Mouse (Mus musculus) large intestine, adult 2 months (tissue): ENCODE results near the gene 9930111J21Rik1. TPM values are rescaled to one million over a fixed set of nuclear protein-coding genes. Genes with fewer than 3 reads are reported as not detected.
"Not testable (repeated sequence)": the region's sequence is repeated elsewhere in the genome, so short reads cannot be mapped to it uniquely, and the experiment has no call there.

Source experiments
- DNase-seq: peaks from one replicate; pipeline ENCODE4 v3.0.0-alpha.2; 2012; ENCODE audit warnings: low read depth, low spot score
- WGBS: fragments of 180-500 bp; shearing (Covaris S2); methylation state at CpG from one replicate; pipeline ENCODE4 v1.1.7; 2018; 5-methylcytosine and 5-hydroxymethylcytosine counted together
- polyA plus RNA-seq: library from polyadenylated mRNA; depleted of rRNA; stranded (reverse); fragments of >200 nt; gene quantifications from 2 replicates; pipeline ENCODE4 v1.2.3, GENCODE M21; 2012; rRNA removed

The 9930111J21Rik1 gene
- polyA plus RNA-seq, 1 experiment: 0.86 TPM

GRCm38 (mm10) chr11:48926437-48926836 is 52.8 kb downstream of the 9930111J21Rik1 start:
- not testable (repeated sequence) for DNase-seq

- DNase-seq: not testable (repeated sequence)
- WGBS: 83% methylated on average over 5 of the region's 5 CpGs
Measured at GRCm38 (mm10) chr11:48923818-48924217, 55.4 kb downstream of the 9930111J21Rik1 start.

GRCm38 (mm10) chr11:48918380-48918779 is 60.8 kb downstream of the 9930111J21Rik1 start:
- WGBS: 67% methylated on average over 3 of the region's 3 CpGs
- DNase-seq: no peak

GRCm38 (mm10) chr11:48913611-48914010 is 65.6 kb downstream of the 9930111J21Rik1 start:
- DNase-seq: no peak
- WGBS: 89% methylated on average over 1 of the region's 1 CpGs

GRCm38 (mm10) chr11:48908459-48908858 is 70.7 kb downstream of the 9930111J21Rik1 start:
- WGBS: 40% methylated on average over 1 of the region's 1 CpGs
- DNase-seq: no peak

- WGBS: 11% methylated on average over 2 of the region's 2 CpGs
- DNase-seq: peak; percentile 48
Measured at GRCm38 (mm10) chr11:48902021-48902420, 77.2 kb downstream of the 9930111J21Rik1 start, which contains the start of gene Gm5431. TSS of gene Gm5431 (minus strand) at chr11:48902214.

GRCm38 (mm10) chr11:48901567-48901930 is 77.6 kb downstream of the 9930111J21Rik1 start:
- WGBS: 88% methylated on average over 1 of the region's 1 CpGs

GRCm38 (mm10) chr11:48900654-48901566 is 78.3 kb downstream of the 9930111J21Rik1 start:
- DNase-seq: not testable (repeated sequence)
- WGBS: 78% methylated on average over 6 of the region's 6 CpGs

More at GRCm38 (mm10) chr11:48901567-48901930, 77.6 kb downstream of the 9930111J21Rik1 start:
- DNase-seq: not testable (repeated sequence)

GRCm38 (mm10) chr11:48898812-48899431 is 80.3 kb downstream of the 9930111J21Rik1 start:
- peak; percentile 85 for DNase-seq
- 17% methylated on average over 2 of the region's 2 CpGs for WGBS

Other genes with a start within 250 kb of the 9930111J21Rik1 start
- 2,247 and 2,324 TPM in 2 replicates for gene Rack1, start 179.1 kb downstream of the 9930111J21Rik1 start, polyA plus RNA-seq
- gene Trim41, start 162.0 kb downstream of the 9930111J21Rik1 start, polyA plus RNA-seq: 19.9 and 22.6 TPM in 2 replicates
- 6.8 and 10.0 TPM in 2 replicates for gene Trim7, start 153.3 kb downstream of the 9930111J21Rik1 start, polyA plus RNA-seq
- 7.6 and 7.9 TPM in 2 replicates for gene Gm12184, start 152.7 kb downstream of the 9930111J21Rik1 start, polyA plus RNA-seq
- gene Irgm1, start 107.7 kb downstream of the 9930111J21Rik1 start, polyA plus RNA-seq: 26.2 and 26.6 TPM in 2 replicates
- 3.3 and 8.2 TPM in 2 replicates for gene Gm5431, start 77.2 kb downstream of the 9930111J21Rik1 start, polyA plus RNA-seq
- gene Psme2b, start 33.2 kb downstream of the 9930111J21Rik1 start, polyA plus RNA-seq: 51.6 and 64.4 TPM in 2 replicates
- 0.63 and 1.6 TPM in 2 replicates for gene Olfr56, start 509 bp downstream of the 9930111J21Rik1 start, polyA plus RNA-seq
- gene Gm12185, start 12.8 kb upstream of the 9930111J21Rik1 start, polyA plus RNA-seq: 0.27 and 1.3 TPM in 2 replicates
- 2.7 and 3.4 TPM in 2 replicates for gene Tgtp1, start 14.8 kb upstream of the 9930111J21Rik1 start, polyA plus RNA-seq
- gene 9930111J21Rik2, start 71.8 kb upstream of the 9930111J21Rik1 start, polyA plus RNA-seq: 0.42 and 1.9 TPM in 2 replicates
- gene Tgtp2, start 84.8 kb upstream of the 9930111J21Rik1 start, polyA plus RNA-seq: 20.1 and 21.4 TPM in 2 replicates
- 26.9 and 30.2 TPM in 2 replicates for gene Ifi47, start 97.2 kb upstream of the 9930111J21Rik1 start, polyA plus RNA-seq
- not detected in 2 replicates for gene Olfr1396, start 135.5 kb upstream of the 9930111J21Rik1 start, polyA plus RNA-seq
- gene Olfr1395, start 162.9 kb upstream of the 9930111J21Rik1 start, polyA plus RNA-seq: not detected in 2 replicates
- not detected in 2 replicates for gene Olfr1394, start 175.0 kb upstream of the 9930111J21Rik1 start, polyA plus RNA-seq
- gene Btnl9, start 207.8 kb upstream of the 9930111J21Rik1 start, polyA plus RNA-seq: 0.10 and 0.30 TPM in 2 replicates
- 1.1 and 1.8 TPM in 2 replicates for gene Zfp62, start 223.9 kb upstream of the 9930111J21Rik1 start, polyA plus RNA-seq